Mouse (Mus musculus) CH12.LX (cell line): ENCODE measurements around the gene Ncln. TPM values are rescaled to one million over a fixed set of nuclear protein-coding genes. Genes with fewer than 3 reads are reported as not detected.

Experiments
- DNase-seq: peaks from one replicate; pipeline ENCODE4 v3.0.0-alpha.2; 2013; ENCODE audit errors: extremely low read depth
- H3K27ac ChIP-seq: 2 replicates; pipeline ENCODE4 v1.5.1; 2012; ENCODE audit warnings: low read depth, mild to moderate bottlenecking, control low read depth, moderate library complexity; ENCODE audit not compliant: insufficient read depth
- H3K27me3 ChIP-seq: replicated peaks from 2 replicates; pipeline ENCODE3; 2012; ENCODE audit warnings: inconsistent platforms
- H3K36me3 ChIP-seq, 2 experiments: replicated peaks in 1 of 2; 2 replicates each; pipeline versions ENCODE3 to v1.6.1; 2012; ENCODE audit warnings: inconsistent platforms in 1 of 2, low read length in 1 of 2, mild to moderate bottlenecking in 1 of 2, mixed read lengths in 1 of 2, moderate library complexity in 1 of 2; ENCODE audit not compliant: control insufficient read depth in 1 of 2, insufficient read depth in 1 of 2
- H3K4me1 ChIP-seq, 2 experiments: 2 replicates each; pipeline ENCODE4 v1.6.1; 2012; ENCODE audit warnings: inconsistent platforms in 1 of 2, moderate library complexity in 1 of 2; ENCODE audit not compliant: insufficient read depth in 2 of 2, control insufficient read depth in 1 of 2
- H3K4me2 ChIP-seq: 2 replicates; pipeline ENCODE4 v1.6.1; 2012; ENCODE audit warnings: low read depth, mild to moderate bottlenecking, control low read depth; ENCODE audit not compliant: poor library complexity, insufficient read depth, severe bottlenecking
- H3K4me3 ChIP-seq, 3 experiments: fragments of 150-350 bp in 1 of 3; sonication (generic) in 1 of 3; replicated peaks in 1 of 3; 2 replicates each; pipeline versions ENCODE3 to v1.5.1; 2011 to 2012; ENCODE audit warnings: low read depth in 2 of 3, low read length in 2 of 3, mild to moderate bottlenecking in 2 of 3, moderate library complexity in 2 of 3, control low read depth in 1 of 3, improper control_type of control experiment in 1 of 3, inconsistent platforms in 1 of 3, mixed read lengths in 1 of 3; ENCODE audit not compliant: poor library complexity in 1 of 3
- H3K79me2 ChIP-seq: replicated peaks from 2 replicates; pipeline ENCODE4 v1.6.1; 2012; ENCODE audit warnings: mild to moderate bottlenecking, moderate library complexity; ENCODE audit not compliant: control insufficient read depth, poor library complexity, insufficient read depth, severe bottlenecking; ENCODE audit errors: extremely low read depth
- H3K9ac ChIP-seq: 2 replicates; pipeline ENCODE4 v1.6.1; 2012; ENCODE audit warnings: low read depth, mild to moderate bottlenecking, control low read depth, moderate library complexity; ENCODE audit not compliant: insufficient read depth
- H3K9me3 ChIP-seq: replicated peaks from 2 replicates; pipeline ENCODE3; 2012; ENCODE audit warnings: low read length, inconsistent platforms, mixed read lengths
- CTCF ChIP-seq, 2 experiments: IDR thresholded peaks in 1 of 2; conservative IDR thresholded peaks in 1 of 2; 2 replicates each; pipeline ENCODE4 v1.5.1; 2011 to 2012; ENCODE audit warnings: low read depth in 2 of 2, low read length in 2 of 2, improper control_type of control experiment in 1 of 2, inconsistent platforms in 1 of 2, mild to moderate bottlenecking in 1 of 2, moderate library complexity in 1 of 2
- JUN ChIP-seq: IDR thresholded peaks from 2 replicates; pipeline ENCODE4 v1.6.1; 2011; ENCODE audit warnings: low read depth, mild to moderate bottlenecking, low read length, improper control_type of control experiment, moderate library complexity; ENCODE audit not compliant: insufficient read depth
- JUND ChIP-seq: conservative IDR thresholded peaks from 2 replicates; pipeline ENCODE4 v1.6.1; 2011; ENCODE audit warnings: low read depth, low read length, improper control_type of control experiment
- MAX ChIP-seq: IDR thresholded peaks from 2 replicates; pipeline ENCODE4 v1.6.1; 2011; ENCODE audit warnings: low read length, improper control_type of control experiment
- NELFE ChIP-seq: IDR thresholded peaks from 2 replicates; pipeline ENCODE4 v1.6.1; 2011; ENCODE audit warnings: low read depth, low read length, improper control_type of control experiment
- POLR2A ChIP-seq: IDR thresholded peaks from 2 replicates; pipeline ENCODE4 v1.6.1; 2011; ENCODE audit warnings: low read depth, mild to moderate bottlenecking, improper control_type of control experiment, low read length
- POLR2AphosphoS2 ChIP-seq: IDR thresholded peaks from 2 replicates; pipeline ENCODE4 v1.6.1; 2011; ENCODE audit warnings: low read depth, low read length, improper control_type of control experiment
- RAD21 ChIP-seq: IDR thresholded peaks from 2 replicates; pipeline ENCODE4 v1.6.1; 2011; ENCODE audit warnings: low read depth, mild to moderate bottlenecking, low read length, improper control_type of control experiment, moderate library complexity
- SMC3 ChIP-seq: IDR thresholded peaks from 2 replicates; pipeline ENCODE4 v1.6.1; 2011; ENCODE audit warnings: low read depth, low read length, improper control_type of control experiment
- TBP ChIP-seq: conservative IDR thresholded peaks from 2 replicates; pipeline ENCODE4 v1.6.1; 2011; ENCODE audit warnings: low read depth, low read length, improper control_type of control experiment
- TCF12 ChIP-seq: IDR thresholded peaks from 2 replicates; pipeline ENCODE4 v1.6.1; 2014; ENCODE audit warnings: low read depth, mild to moderate bottlenecking, inconsistent platforms, low read length, improper control_type of control experiment
- USF1 ChIP-seq: IDR thresholded peaks from 2 replicates; pipeline ENCODE4 v1.6.1; 2014; ENCODE audit warnings: low read depth, mild to moderate bottlenecking, inconsistent platforms, low read length, improper control_type of control experiment
- ZKSCAN1 ChIP-seq: IDR thresholded peaks from 2 replicates; pipeline ENCODE4 v1.6.1; 2012; ENCODE audit warnings: low read depth, inconsistent platforms, low read length, improper control_type of control experiment, borderline replicate concordance
- ZNF384 ChIP-seq: IDR thresholded peaks from 2 replicates; pipeline ENCODE4 v1.6.1; 2012; ENCODE audit warnings: low read depth, low read length, improper control_type of control experiment, inconsistent platforms
- dilution Hi-C: fragments of 300-500 bp; cut with MboI; formaldehyde crosslinking; loops from 2 replicates; pipeline ENCODE4 v1.14.3; 2020; ENCODE audit warnings: low sequenced_read_pairs; ENCODE audit not compliant: extremely low pct_unique_long_range_greater_than_20kb, extremely low pct_ligation_motif_present
- in situ Hi-C: fragments of 300-500 bp; cut with MboI; formaldehyde crosslinking; loops from 3 replicates; pipeline ENCODE4 v1.14.3; 2019; ENCODE audit warnings: low sequenced_read_pairs, low pct_ligation_motif_present, low pct_unique_long_range_greater_than_20kb, mixed read lengths
- polyA plus RNA-seq: library from polyadenylated mRNA; unstranded; fragments of >175 nt; gene quantifications from 2 replicates; pipeline ENCODE4 v1.2.1, GENCODE M21; 2012; ENCODE audit warnings: low read depth; ENCODE audit not compliant: insufficient read length
- total RNA-seq, 2 experiments: library from RNA; depleted of rRNA; stranded (reverse); fragments of 300-350 nt in 1 of 2; fragments of >200 nt in 1 of 2; gene quantifications; 2 replicates each; pipeline ENCODE4 v1.2.3; 2012 to 2014

Ncln gene
- total and polyA plus RNA-seq, 3 experiments = 41.5 to 99.5 (median 89.5) TPM

- no peak overlapping the region for H3K9ac ChIP-seq
- H3K9me3 ChIP-seq = no peaks in the 10 kb centered on the region
- H3K79me2 ChIP-seq = no peaks in the 10 kb centered on the region
- in situ Hi-C loops (no loop called here), dilution Hi-C loops (no loop called here)
- H3K4me1 ChIP-seq = peaks cover 3 to 4% of the 10 kb centered on the region in 2 experiments; a peak in 3 of 4 replicates
- no peak for DNase-seq
- no peak overlapping the region for H3K27ac ChIP-seq
- H3K4me2 ChIP-seq = no peak overlapping the region
- 0 out of 2 replicates have a peak, but pooled peaks have one; percentile 19 for TF ChIP-seq POLR2AphosphoS2
- no peak for TF ChIP-seq JUND
- no peak overlapping the region for H3K4me3 ChIP-seq
- peaks cover 21% of the 10 kb centered on the region for H3K27me3 ChIP-seq
- peaks cover 40 to 53% of the 10 kb centered on the region in 2 experiments for H3K36me3 ChIP-seq
Observed at GRCm38 (mm10) chr10:81485479-81486018, 10.6 kb downstream of the Ncln start.

DNA sequence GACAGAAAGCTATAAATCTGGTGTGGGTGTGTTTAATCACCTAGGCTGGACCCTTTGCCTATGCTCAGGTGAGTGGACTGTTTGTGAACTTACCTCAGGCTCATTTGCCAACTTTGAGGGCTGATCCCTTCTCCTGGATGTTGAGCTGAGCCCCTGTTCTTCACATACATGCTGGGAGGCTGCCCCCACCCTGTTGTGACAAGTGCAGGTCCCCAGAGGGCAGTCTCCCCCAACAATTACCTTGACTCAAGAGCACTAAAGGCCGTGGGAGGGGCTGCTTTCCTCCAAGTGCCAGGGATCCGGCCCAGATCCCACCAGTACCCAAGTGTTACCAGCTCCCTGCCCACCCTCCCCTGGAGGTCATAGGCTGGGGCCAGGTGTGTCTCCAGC lies 11.1 kb downstream of the Ncln start:
- in situ Hi-C loops (no loop called here), dilution Hi-C loops (no loop called here)
- no peaks in the 10 kb centered on the region for H3K79me2 ChIP-seq
- H3K36me3 ChIP-seq = peaks cover 35 to 48% of the 10 kb centered on the region in 2 experiments
- H3K27me3 ChIP-seq = peaks cover 26% of the 10 kb centered on the region
- no peak overlapping the region for H3K4me2 ChIP-seq
- no peak overlapping the region for H3K4me3 ChIP-seq
- TF ChIP-seq MAX (no peak), TBP (no peak), ZKSCAN1 (no peak), POLR2AphosphoS2 (peak; percentile 37; the same call in 1 of the 2 replicates), USF1 (no peak), SMC3 (peak; percentile 9; the same call in 1 of the 2 replicates), RAD21 (peak; percentile 27), CTCF (conservative IDR thresholded peaks at IDR 0.05 in 1 of 2, IDR thresholded peaks at IDR 0.05 in 1 of 2; ENCODE audit: low read depth in 2 of 2, low read length in 2 of 2) (peak in 1 of 2 experiments; percentile 38; a peak in 2 of 4 replicates), POLR2A (no peak; the same call in 1 of the 2 replicates)
- H3K9me3 ChIP-seq = no peaks in the 10 kb centered on the region
- peaks cover 3 to 4% of the 10 kb centered on the region in 2 experiments; a peak in 3 of 4 replicates for H3K4me1 ChIP-seq
- no peak for DNase-seq
- no peak overlapping the region for H3K9ac ChIP-seq
- H3K27ac ChIP-seq = no peak overlapping the region

DNA sequence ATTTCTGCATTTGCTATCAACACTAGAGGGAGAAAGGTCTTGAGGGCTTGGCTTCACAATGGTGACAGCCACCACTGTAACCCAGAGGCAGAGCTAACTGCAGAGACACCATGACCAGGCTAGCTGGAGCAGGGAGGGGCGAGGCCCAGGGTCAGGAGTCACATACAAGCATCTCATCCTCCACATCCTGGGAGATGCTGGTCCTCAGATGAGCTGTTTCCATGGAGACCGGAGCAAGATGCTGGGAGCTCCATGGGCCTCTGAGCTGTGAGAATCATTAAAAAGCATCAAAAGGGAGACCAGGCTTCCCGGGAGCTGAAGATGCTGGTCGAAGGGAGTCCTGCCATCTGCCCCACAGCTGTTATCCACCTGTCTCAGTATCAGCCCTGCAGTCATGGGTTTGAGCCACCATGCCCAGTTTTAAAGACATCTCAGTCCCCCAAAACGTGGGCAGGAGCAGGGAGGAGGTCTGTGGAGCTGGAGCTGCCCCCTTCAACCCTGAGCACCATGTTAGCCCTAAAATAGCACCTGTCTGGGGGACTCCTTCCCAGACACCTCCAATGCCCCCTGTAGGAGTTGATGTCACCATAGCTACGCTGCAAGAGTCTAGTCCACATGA lies 11.6 kb downstream of the Ncln start:
- Histone ChIP-seq H3K79me2 (no peaks in the 10 kb centered on the region), H3K4me3 (no peak overlapping the region), H3K36me3 (peaks cover 30 to 43% of the 10 kb centered on the region in 2 experiments), H3K4me1 (peaks cover 3 to 4% of the 10 kb centered on the region in 2 experiments; a peak in 3 of 4 replicates), H3K4me2 (no peak overlapping the region), H3K27me3 (peaks cover 29% of the 10 kb centered on the region), H3K27ac (no peak overlapping the region), H3K9me3 (no peaks in the 10 kb centered on the region), H3K9ac (no peak overlapping the region)
- DNase-seq = no peak
- in situ Hi-C loops = no loop called here
- dilution Hi-C loops = no loop called here
- TF ChIP-seq JUN = no peak
- TF ChIP-seq ZNF384 = no peak
- TF ChIP-seq TCF12 = no peak
- TF ChIP-seq NELFE = 0 out of 2 replicates have a peak, but pooled peaks have one; percentile 19
- TF ChIP-seq, all 38 proteins: peak for 1
